Mouse (Mus musculus) heart, embryonic 10.5 days (tissue): Measurements from ENCODE around the gene Duxbl2. TPM values are rescaled to one million over a fixed set of nuclear protein-coding genes. Genes with fewer than 3 reads are reported as not detected.
"Not testable (repeated sequence)": the region's sequence is repeated elsewhere in the genome, so short reads cannot be mapped to it uniquely, and the experiment has no call there.

Experiments
- DNase-seq: peaks from one replicate; pipeline ENCODE4 v3.0.0-alpha.2; 2017; ENCODE audit warnings: low spot score
- H3K27ac ChIP-seq: fragments of 300-500 bp; sonication (generic); 2 replicates; pipeline ENCODE4 v1.5.1; 2016; ENCODE audit warnings: mild to moderate bottlenecking
- H3K27me3 ChIP-seq: fragments of 300-500 bp; sonication (generic); 2 replicates; pipeline ENCODE4 v1.6.1; 2016; ENCODE audit warnings: mild to moderate bottlenecking; ENCODE audit not compliant: poor library complexity, insufficient read depth, severe bottlenecking
- H3K36me3 ChIP-seq: fragments of 300-500 bp; sonication (generic); 2 replicates; pipeline ENCODE4 v1.6.1; 2016; ENCODE audit warnings: mild to moderate bottlenecking, moderate library complexity
- H3K4me1 ChIP-seq: fragments of 300-500 bp; sonication (generic); 2 replicates; pipeline ENCODE4 v1.6.1; 2016; ENCODE audit warnings: mild to moderate bottlenecking
- H3K4me3 ChIP-seq: fragments of 300-500 bp; sonication (generic); 2 replicates; pipeline ENCODE4 v1.5.1; 2016; ENCODE audit warnings: mild to moderate bottlenecking, moderate library complexity
- H3K9me3 ChIP-seq: fragments of 300-500 bp; sonication (generic); 2 replicates; pipeline ENCODE4 v1.6.1; 2016; ENCODE audit warnings: mild to moderate bottlenecking, moderate library complexity
- WGBS: fragments of 180-500 bp; shearing (Covaris S2); methylation state at CpG from one replicate; pipeline ENCODE4 v1.1.7; 2016; 5-methylcytosine and 5-hydroxymethylcytosine counted together
- polyA plus RNA-seq: library from polyadenylated mRNA; unstranded; fragments of >200 nt; fragmentation: Nextera tagmentation; extraction: Ambion mirVana; gene quantifications from 2 replicates; pipeline ENCODE4 v1.2.1, GENCODE M21; 2016

Gene Duxbl2
- 0.94 TPM in 1 of 2 replicates, not detected in the other for polyA plus RNA-seq

GRCm38 (mm10) chr14:26118150-26118549, at the start of gene Duxbl2:
Gene Duxbl2, plus strand, starts transcription at chr14:26118349.
- WGBS, result no CpG with 5 or more reads among the region's 7 CpGs
- H3K9me3 ChIP-seq, H3K4me3 ChIP-seq, DNase-seq, H3K4me1 ChIP-seq, H3K27ac ChIP-seq, H3K36me3 ChIP-seq, H3K27me3 ChIP-seq: not testable (repeated sequence)

GRCm38 (mm10) chr14:26076620-26077390, 41.3 kb upstream of the Duxbl2 start:
- H3K4me1 ChIP-seq, H3K27me3 ChIP-seq, H3K9me3 ChIP-seq, DNase-seq, H3K4me3 ChIP-seq, H3K36me3 ChIP-seq, H3K27ac ChIP-seq: not testable (repeated sequence)
- no CpG with 5 or more reads among the region's 5 CpGs for WGBS

- WGBS, result no CpG with 5 or more reads among the region's 6 CpGs
- not testable (repeated sequence) for H3K9me3 ChIP-seq, H3K4me1 ChIP-seq
Observed at GRCm38 (mm10) chr14:26081216-26081615, 36.9 kb upstream of the Duxbl2 start, which contains the start of gene Cphx2. Gene Cphx2, plus strand, starts transcription at chr14:26081516.

GRCm38 (mm10) chr14:26081997-26082396, 36.2 kb upstream of the Duxbl2 start, which contains the start of gene Cphx3:
Gene Cphx3, plus strand, starts transcription at chr14:26082297.
- not testable (repeated sequence) for DNase-seq, H3K27ac ChIP-seq, H3K27me3 ChIP-seq, H3K4me3 ChIP-seq, H3K4me1 ChIP-seq, H3K9me3 ChIP-seq, H3K36me3 ChIP-seq
- WGBS, result no CpG with 5 or more reads among the region's 1 CpGs

More at GRCm38 (mm10) chr14:26081216-26081615, 36.9 kb upstream of the Duxbl2 start, which contains the start of gene Cphx2:
- not testable (repeated sequence) for DNase-seq, H3K27me3 ChIP-seq, H3K4me3 ChIP-seq, H3K36me3 ChIP-seq, H3K27ac ChIP-seq

- no CpG with 5 or more reads among the region's 3 CpGs for WGBS
- H3K9me3 ChIP-seq, H3K36me3 ChIP-seq, H3K27ac ChIP-seq, DNase-seq, H3K27me3 ChIP-seq, H3K4me1 ChIP-seq, H3K4me3 ChIP-seq: not testable (repeated sequence)
Observed at GRCm38 (mm10) chr14:26097622-26098021, 20.5 kb upstream of the Duxbl2 start.

- DNase-seq, H3K27me3 ChIP-seq, H3K9me3 ChIP-seq, H3K4me1 ChIP-seq, H3K36me3 ChIP-seq, H3K27ac ChIP-seq, H3K4me3 ChIP-seq: not testable (repeated sequence)
- WGBS, result no CpG with 5 or more reads among the region's 18 CpGs
Observed at GRCm38 (mm10) chr14:26118550-26119000, 426 bp downstream of the Duxbl2 start.

- no CpG with 5 or more reads among the region's 7 CpGs for WGBS
- DNase-seq, H3K27me3 ChIP-seq, H3K27ac ChIP-seq, H3K4me1 ChIP-seq, H3K4me3 ChIP-seq, H3K9me3 ChIP-seq, H3K36me3 ChIP-seq: not testable (repeated sequence)
Observed at GRCm38 (mm10) chr14:26119095-26119494, 946 bp downstream of the Duxbl2 start.

- WGBS, result no CpG with 5 or more reads among the region's 2 CpGs
- H3K9me3 ChIP-seq, result not testable (repeated sequence)
Observed at GRCm38 (mm10) chr14:26147095-26147494, 28.9 kb downstream of the Duxbl2 start.

GRCm38 (mm10) chr14:26156032-26156431, 37.9 kb downstream of the Duxbl2 start:
- not testable (repeated sequence) for H3K9me3 ChIP-seq
- WGBS, result no CpG with 5 or more reads among the region's 7 CpGs

More at GRCm38 (mm10) chr14:26147095-26147494, 28.9 kb downstream of the Duxbl2 start:
- H3K4me1 ChIP-seq, H3K36me3 ChIP-seq, H3K27ac ChIP-seq, DNase-seq, H3K27me3 ChIP-seq, H3K4me3 ChIP-seq: not testable (repeated sequence)

GRCm38 (mm10) chr14:26161156-26161555, 43.0 kb downstream of the Duxbl2 start:
- H3K4me1 ChIP-seq, DNase-seq, H3K9me3 ChIP-seq, H3K27me3 ChIP-seq, H3K27ac ChIP-seq, H3K4me3 ChIP-seq, H3K36me3 ChIP-seq: not testable (repeated sequence)
- WGBS, result no CpG with 5 or more reads among the region's 9 CpGs

More at GRCm38 (mm10) chr14:26156032-26156431, 37.9 kb downstream of the Duxbl2 start:
- not testable (repeated sequence) for H3K36me3 ChIP-seq, H3K27me3 ChIP-seq, DNase-seq, H3K27ac ChIP-seq, H3K4me3 ChIP-seq, H3K4me1 ChIP-seq

GRCm38 (mm10) chr14:26162423-26162822, 44.3 kb downstream of the Duxbl2 start:
- DNase-seq, H3K27ac ChIP-seq, H3K4me1 ChIP-seq, H3K4me3 ChIP-seq, H3K9me3 ChIP-seq, H3K27me3 ChIP-seq, H3K36me3 ChIP-seq: not testable (repeated sequence)
- no CpG with 5 or more reads among the region's 5 CpGs for WGBS

GRCm38 (mm10) chr14:26165266-26165665, 47.1 kb downstream of the Duxbl2 start:
- H3K27ac ChIP-seq, H3K4me3 ChIP-seq, H3K4me1 ChIP-seq, H3K36me3 ChIP-seq, H3K27me3 ChIP-seq, DNase-seq, H3K9me3 ChIP-seq: not testable (repeated sequence)
- no CpG with 5 or more reads among the region's 12 CpGs for WGBS

GRCm38 (mm10) chr14:26173955-26174354, 55.8 kb downstream of the Duxbl2 start:
- H3K36me3 ChIP-seq, H3K4me3 ChIP-seq, H3K9me3 ChIP-seq, DNase-seq, H3K27ac ChIP-seq, H3K27me3 ChIP-seq, H3K4me1 ChIP-seq: not testable (repeated sequence)
- no CpG with 5 or more reads among the region's 3 CpGs for WGBS
